Mouse (Mus musculus): ENCODE measurements around the gene Cradd.

The Cradd gene

GRCm38 (mm10) chr10:95334826-95335225, 10.9 kb upstream of the Cradd start:
- no peak for DNase-seq (ENCODE audit: low spot score in 2 of 2)

- DNase-seq (ENCODE audit: low spot score in 2 of 2), result no peak
Observed at GRCm38 (mm10) chr10:95332596-95332995, 8.7 kb upstream of the Cradd start.

GRCm38 (mm10) chr10:95330375-95331363, 6.7 kb upstream of the Cradd start:
- peak; percentile 31 to 45 for DNase-seq (ENCODE audit: low spot score in 2 of 2)

- DNase-seq (ENCODE audit: low spot score in 2 of 2), result no peak
Observed at GRCm38 (mm10) chr10:95329884-95330283, 6.0 kb upstream of the Cradd start.

- DNase-seq (ENCODE audit: low spot score in 2 of 2), result no peak
Observed at GRCm38 (mm10) chr10:95324278-95324631, 322 bp upstream of the Cradd start.

- DNase-seq (ENCODE audit: low spot score in 2 of 2), result peak in 1 of 2 experiments; percentile 35
Observed at GRCm38 (mm10) chr10:95322076-95323070, 1.6 kb downstream of the Cradd start.

- no peak for DNase-seq (ENCODE audit: low spot score in 2 of 2)
Observed at GRCm38 (mm10) chr10:95319001-95319400, 4.9 kb downstream of the Cradd start.

- no peak for DNase-seq (ENCODE audit: low spot score in 2 of 2)
Observed at GRCm38 (mm10) chr10:95318392-95318708, 5.6 kb downstream of the Cradd start.

- DNase-seq (ENCODE audit: low spot score in 2 of 2), result no peak
Observed at GRCm38 (mm10) chr10:95317581-95318391, 6.1 kb downstream of the Cradd start.

GRCm38 (mm10) chr10:95317091-95317490, 6.8 kb downstream of the Cradd start:
- DNase-seq (ENCODE audit: low spot score in 2 of 2), result no peak

- DNase-seq (ENCODE audit: low spot score in 2 of 2), result no peak
Observed at GRCm38 (mm10) chr10:95316675-95317074, 7.3 kb downstream of the Cradd start.

- no peak for DNase-seq (ENCODE audit: low spot score in 2 of 2)
Observed at GRCm38 (mm10) chr10:95315801-95316474, 8.0 kb downstream of the Cradd start.

GRCm38 (mm10) chr10:95315321-95315720, 8.6 kb downstream of the Cradd start:
- no peak for DNase-seq (ENCODE audit: low spot score in 2 of 2)

GRCm38 (mm10) chr10:95314019-95314418, 9.9 kb downstream of the Cradd start:
- no peak for DNase-seq (ENCODE audit: low spot score in 2 of 2)

GRCm38 (mm10) chr10:95313524-95313923, 10.4 kb downstream of the Cradd start:
- no peak for DNase-seq (ENCODE audit: low spot score in 2 of 2)

GRCm38 (mm10) chr10:95310688-95311441, 13.1 kb downstream of the Cradd start:
- DNase-seq (ENCODE audit: low spot score in 2 of 2), result no peak

- no peak for DNase-seq (ENCODE audit: low spot score in 2 of 2)
Observed at GRCm38 (mm10) chr10:95309412-95310322, 14.3 kb downstream of the Cradd start.

GRCm38 (mm10) chr10:95308991-95309390, 14.9 kb downstream of the Cradd start:
- DNase-seq (ENCODE audit: low spot score in 2 of 2), result no peak

- DNase-seq (ENCODE audit: low spot score in 2 of 2), result no peak
Observed at GRCm38 (mm10) chr10:95307916-95308315, 16.0 kb downstream of the Cradd start.
